Mouse (Mus musculus) CH12.LX (cell line): ENCODE results near the gene Grap2.

Experiments
- CHD1 ChIP-seq: IDR thresholded peaks from 2 replicates; pipeline ENCODE4 v1.6.1; 2012; ENCODE audit warnings: low read depth, low read length, improper control_type of control experiment, inconsistent platforms
- CTCF ChIP-seq, 2 experiments: IDR thresholded peaks in 1 of 2; conservative IDR thresholded peaks in 1 of 2; 2 replicates each; pipeline ENCODE4 v1.5.1; 2011 to 2012; ENCODE audit warnings: low read depth in 2 of 2, low read length in 2 of 2, improper control_type of control experiment in 1 of 2, inconsistent platforms in 1 of 2, mild to moderate bottlenecking in 1 of 2, moderate library complexity in 1 of 2
- EP300 ChIP-seq: IDR thresholded peaks from 2 replicates; pipeline ENCODE4 v1.6.1; 2011; ENCODE audit warnings: low read length, improper control_type of control experiment
- ETS1 ChIP-seq: conservative IDR thresholded peaks from 2 replicates; pipeline ENCODE4 v1.6.1; 2012; ENCODE audit warnings: low read depth, mild to moderate bottlenecking, inconsistent platforms, low read length, improper control_type of control experiment, moderate library complexity
- MEF2A ChIP-seq: IDR thresholded peaks from 2 replicates; pipeline ENCODE4 v1.6.1; 2014; ENCODE audit warnings: low read depth, mild to moderate bottlenecking, inconsistent platforms, low read length, improper control_type of control experiment, borderline replicate concordance
- MXI1 ChIP-seq: IDR thresholded peaks from 2 replicates; pipeline ENCODE4 v1.6.1; 2011; ENCODE audit warnings: mild to moderate bottlenecking, low read depth, low read length, improper control_type of control experiment
- POLR2A ChIP-seq: IDR thresholded peaks from 2 replicates; pipeline ENCODE4 v1.6.1; 2011; ENCODE audit warnings: low read depth, mild to moderate bottlenecking, improper control_type of control experiment, low read length
- POLR2AphosphoS2 ChIP-seq: IDR thresholded peaks from 2 replicates; pipeline ENCODE4 v1.6.1; 2011; ENCODE audit warnings: low read depth, low read length, improper control_type of control experiment
- TCF12 ChIP-seq: IDR thresholded peaks from 2 replicates; pipeline ENCODE4 v1.6.1; 2014; ENCODE audit warnings: low read depth, mild to moderate bottlenecking, inconsistent platforms, low read length, improper control_type of control experiment

DNA sequence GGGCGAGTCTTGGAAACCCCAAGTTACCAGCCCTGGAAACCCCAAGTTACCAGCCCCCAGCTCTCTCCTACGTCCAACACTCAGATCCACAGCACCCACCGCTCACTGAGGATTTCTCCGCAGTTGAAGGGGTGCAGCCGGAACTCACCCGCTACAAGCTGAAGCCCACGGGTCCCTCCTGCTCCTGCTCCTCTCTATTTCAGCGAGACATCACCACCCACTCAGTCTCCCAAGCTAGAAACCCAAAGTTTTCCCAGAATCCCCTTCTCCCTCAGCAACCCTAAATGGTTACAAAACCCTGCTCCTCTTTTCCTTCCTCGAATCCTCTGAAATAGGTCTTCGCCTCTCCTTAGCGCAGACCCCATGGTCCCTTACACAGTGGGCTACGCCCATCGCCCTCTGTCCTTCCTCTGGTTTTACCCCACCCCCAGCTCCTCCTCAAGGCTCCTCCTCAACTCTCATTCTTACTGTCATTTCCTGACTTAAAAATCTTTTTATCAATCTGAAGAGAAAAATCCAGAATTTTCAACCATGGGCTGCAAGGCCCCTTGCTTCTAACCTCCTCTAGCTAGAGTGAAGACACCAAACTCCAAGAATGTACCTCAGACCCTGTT lies 60.0 kb downstream of the Grap2 start:
- TF ChIP-seq TCF12 = no peak
- no peak for TF ChIP-seq MEF2A
- TF ChIP-seq POLR2AphosphoS2 = no peak
- no peak for TF ChIP-seq POLR2A
- no peak for TF ChIP-seq CHD1
- no peak for TF ChIP-seq EP300
- TF ChIP-seq MXI1 = no peak
- no peak for TF ChIP-seq ETS1
- TF ChIP-seq CTCF (conservative IDR thresholded peaks at IDR 0.05 in 1 of 2, IDR thresholded peaks at IDR 0.05 in 1 of 2; ENCODE audit: low read depth in 2 of 2, low read length in 2 of 2) = no peak
